Mouse (Mus musculus): Measurements from ENCODE around the gene Kpna7.
A peak's percentile ranks its signal among the peaks of the same experiment; 100 is the strongest.
"Not testable (repeated sequence)": the region's sequence is repeated elsewhere in the genome, so short reads cannot be mapped to it uniquely, and the experiment has no call there.

Kpna7 gene

DNA sequence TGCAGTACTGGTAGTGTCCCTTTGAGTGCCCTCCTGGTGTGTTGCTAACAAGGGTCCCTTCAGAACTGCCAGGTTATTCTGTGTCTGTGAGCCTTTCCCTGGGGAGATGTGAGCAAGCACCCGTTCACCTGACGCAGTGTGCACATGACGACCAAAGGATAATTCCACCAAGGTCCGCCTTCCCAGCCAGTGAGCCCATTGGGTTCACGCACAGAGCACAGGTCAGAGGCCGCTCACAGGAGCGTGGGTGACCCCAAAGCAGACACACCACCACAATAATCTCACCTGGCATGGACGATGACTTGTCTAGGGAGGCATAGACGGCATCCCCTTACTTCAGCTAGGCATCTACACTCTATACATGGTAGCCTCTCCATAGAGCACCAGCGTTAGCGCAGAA is 17.6 kb upstream of the Kpna7 start:
- DNase-seq (ENCODE audit: low read depth): not testable (repeated sequence)

DNA sequence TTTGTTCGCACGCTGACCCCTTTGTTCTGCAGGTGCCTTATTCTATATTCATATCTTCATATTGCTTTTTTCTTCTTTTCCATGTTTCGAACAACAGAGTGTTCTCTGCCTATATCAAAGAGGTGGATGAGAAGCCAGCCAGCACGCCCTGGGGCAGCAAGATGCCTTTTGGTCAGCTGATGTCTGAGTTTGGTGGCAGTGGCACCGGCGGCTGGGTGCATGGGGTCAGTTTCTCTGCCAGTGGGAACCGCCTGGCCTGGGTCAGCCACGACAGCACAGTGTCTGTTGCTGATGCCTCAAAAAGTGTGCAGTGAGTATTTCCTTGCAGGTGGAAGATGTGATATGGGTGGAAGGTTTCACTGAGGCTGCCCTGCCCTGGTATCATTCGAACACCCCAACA is 17.1 kb upstream of the Kpna7 start:
- no peak for DNase-seq (ENCODE audit: low read depth)

DNA sequence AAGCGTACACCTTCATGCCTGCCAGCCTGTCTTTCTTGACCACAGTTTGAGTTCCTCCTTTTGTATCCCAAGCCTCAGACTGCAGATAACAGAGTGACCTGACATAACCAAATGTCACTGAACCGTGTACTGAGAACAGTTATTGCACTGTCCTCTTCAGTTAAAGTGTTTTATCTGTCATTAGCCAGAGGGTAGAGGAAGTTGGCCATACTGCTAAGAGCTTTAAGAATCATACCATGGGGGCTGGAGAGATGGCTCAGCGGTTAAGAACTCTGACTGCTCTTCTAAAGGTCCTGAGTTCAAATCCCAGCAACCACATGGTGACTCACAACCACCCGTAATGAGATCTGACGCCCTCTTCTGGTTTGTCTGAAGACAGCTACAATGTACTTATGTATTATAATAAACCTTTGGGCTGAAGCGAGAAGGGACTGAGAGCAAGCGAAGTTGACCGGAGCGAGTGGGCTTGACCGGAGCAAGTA is 14.6 kb upstream of the Kpna7 start:
- DNase-seq (ENCODE audit: low read depth): no peak

DNA sequence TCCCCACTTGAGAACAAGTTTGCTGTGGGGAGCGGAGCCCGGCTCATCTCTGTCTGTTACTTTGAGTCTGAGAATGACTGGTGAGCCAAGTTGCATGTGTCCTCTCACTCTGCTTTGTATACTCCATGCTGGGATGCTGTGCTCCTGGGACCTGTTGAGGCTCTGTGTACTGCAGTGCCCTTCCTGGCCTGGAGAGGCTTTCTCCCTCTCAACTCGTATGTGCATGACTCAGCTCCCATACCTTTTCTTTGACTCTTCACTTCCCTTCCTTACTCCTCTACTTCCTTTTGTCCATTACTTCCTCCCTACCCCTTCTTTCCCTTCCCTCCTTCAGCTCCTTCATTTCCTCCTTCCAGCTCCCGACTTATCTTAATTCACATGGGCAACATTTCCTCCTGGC is 12.4 kb upstream of the Kpna7 start:
- no peak for DNase-seq (ENCODE audit: low read depth)

DNA sequence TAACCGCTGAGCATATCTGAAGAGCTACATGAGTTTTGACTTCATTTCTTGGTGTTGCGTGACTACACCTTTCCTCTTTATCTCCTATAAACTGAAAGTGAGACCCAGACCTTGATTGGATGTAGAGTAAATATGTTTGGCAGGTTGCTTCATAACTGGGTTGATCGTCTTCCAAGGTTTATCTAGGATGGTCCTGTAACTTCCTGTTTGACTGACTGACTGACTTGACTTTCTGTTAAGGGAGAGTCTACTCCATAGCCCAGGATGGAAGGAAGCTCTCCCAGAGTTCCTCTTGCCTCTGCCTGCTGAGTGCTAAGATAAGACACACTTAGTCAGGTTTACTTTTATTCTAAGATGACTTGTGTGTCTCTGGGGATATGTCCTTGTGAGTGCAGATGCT is 6.0 kb upstream of the Kpna7 start:
- no peak for DNase-seq (ENCODE audit: low read depth)

DNA sequence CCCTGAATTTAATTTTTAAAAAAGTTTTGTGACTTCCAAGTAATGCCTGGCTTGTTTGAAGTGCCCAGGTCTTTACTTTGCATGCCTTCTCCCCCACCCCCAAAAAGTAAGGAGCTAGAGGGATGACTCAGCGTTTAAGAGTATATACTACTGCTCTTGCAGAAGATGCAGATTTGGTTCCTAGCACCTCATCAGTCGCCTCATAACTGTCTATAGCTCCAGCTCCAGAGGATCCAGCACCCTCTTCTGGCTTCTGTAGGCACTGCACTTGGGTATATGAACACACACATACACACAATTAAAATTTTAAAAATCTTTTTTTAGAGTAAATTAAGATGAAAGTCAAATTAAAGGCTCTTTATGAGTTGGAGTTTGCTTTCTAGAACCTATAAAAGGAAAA is 4.4 kb upstream of the Kpna7 start:
- peak; percentile 29 for DNase-seq (ENCODE audit: low read depth)

DNA sequence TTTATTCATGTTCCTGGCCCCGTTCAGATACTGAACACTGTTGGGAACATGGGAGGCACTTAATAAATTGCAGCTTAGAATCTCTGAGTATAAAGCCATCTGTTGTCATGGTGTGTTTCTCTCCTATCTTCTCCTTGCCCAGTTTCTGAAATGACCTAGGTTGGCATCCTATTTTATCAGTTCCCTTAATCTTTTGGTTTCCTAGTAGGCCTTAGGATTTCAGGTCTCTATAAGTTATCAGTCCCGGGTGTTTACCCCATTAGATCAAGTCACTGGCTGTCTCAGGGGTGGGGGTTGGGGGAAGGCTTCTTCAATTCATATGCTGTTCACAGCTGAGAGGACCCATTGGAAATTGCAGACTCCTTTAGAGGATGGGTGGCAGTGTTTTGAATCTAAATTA is 992 bp upstream of the Kpna7 start:
- DNase-seq (ENCODE audit: low read depth): no peak

DNA sequence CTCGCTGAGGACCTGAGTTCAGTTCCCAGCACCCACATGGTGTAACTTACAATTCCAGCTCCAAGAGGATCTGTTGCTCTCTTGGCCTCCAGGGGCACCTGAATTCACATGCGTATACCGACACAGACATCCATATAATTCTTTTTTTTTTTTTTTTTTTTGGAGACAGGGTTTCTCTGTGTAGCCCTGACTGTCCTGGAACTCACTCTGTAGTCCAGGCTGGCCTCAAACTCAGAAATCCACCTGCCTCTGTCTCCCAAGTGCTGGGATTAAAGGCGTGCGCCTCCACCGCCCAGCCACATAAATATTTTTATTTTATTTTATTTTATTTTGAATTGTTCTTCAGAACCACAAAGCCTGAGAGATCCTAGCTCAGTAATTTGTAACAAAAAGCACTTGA is 629 bp downstream of the Kpna7 start:
- not testable (repeated sequence) for DNase-seq (ENCODE audit: low read depth)

DNA sequence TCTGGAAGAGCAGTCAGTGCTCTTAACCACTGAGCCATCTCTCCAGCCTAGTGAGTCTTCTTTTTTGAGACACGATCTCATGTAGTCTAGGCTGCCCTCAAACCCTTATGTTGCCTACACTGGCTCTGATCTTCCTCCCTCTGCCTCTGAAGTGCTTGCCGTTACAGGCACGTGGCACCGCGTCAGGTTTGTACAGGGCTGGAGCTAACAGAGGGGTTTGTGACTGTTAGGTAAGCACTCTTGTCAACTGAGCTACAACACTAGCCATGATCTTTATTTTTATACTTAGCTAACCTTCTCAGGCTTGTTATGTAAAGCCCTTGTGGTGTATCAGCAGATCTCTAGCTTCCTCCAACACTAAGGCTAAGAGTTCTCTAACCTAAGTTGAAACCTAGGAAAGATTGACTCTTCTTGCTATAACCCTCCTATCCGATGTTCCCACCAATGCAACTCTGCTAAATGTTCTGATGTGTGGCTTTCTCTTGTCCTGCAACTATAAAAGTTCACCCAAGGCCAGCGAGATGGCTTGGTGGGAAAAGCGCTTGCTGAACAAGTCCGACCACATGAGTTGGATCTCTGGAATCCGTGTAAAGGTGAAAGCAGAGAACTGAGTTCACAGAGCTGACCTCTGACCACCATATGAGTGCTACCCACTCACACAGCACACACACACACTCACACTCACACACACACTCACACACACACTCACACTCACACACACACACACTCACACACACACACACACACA is 1.8 kb downstream of the Kpna7 start:
- no peak for DNase-seq (ENCODE audit: low read depth)

DNA sequence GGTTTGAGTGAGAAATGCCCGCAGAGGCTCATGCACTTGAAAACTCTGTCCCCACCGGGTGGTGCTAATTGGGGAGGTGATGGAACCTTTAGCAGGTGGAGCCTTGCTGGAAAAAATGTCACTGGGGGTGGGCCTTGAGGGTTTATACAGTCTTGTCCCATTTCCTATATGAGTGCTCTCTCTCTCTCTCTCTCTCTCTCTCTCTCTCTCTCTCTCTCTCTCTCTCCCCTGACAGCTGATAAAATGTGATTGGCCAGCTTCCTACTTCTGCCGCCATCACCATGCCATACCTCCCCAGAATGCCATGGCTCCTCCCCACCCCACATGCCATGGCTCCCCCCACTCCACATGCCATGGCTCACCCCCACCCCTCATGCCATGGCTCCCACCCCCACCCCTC is 8.7 kb downstream of the Kpna7 start:
- no peak for DNase-seq (ENCODE audit: low read depth)

DNA sequence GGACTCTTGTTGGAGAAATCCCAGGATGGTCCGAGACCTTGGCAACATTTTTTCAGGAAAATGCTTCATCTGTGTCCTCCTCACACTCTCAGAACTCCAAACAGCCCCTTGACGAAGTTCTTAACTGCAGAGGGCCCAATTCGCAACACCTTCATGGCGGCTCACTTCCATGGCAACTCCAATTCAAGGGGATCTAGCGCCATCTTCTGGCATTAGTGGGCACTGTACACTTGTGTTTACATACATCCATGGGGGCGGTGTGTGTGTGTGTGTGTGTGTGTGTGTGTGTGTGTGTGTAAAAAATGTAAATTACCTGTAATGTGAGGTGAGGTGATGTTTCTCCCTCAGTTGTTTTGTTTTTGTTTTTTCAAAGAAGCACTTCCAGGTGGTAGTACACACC is 12.5 kb downstream of the Kpna7 start:
- no peak for DNase-seq (ENCODE audit: low read depth)

DNA sequence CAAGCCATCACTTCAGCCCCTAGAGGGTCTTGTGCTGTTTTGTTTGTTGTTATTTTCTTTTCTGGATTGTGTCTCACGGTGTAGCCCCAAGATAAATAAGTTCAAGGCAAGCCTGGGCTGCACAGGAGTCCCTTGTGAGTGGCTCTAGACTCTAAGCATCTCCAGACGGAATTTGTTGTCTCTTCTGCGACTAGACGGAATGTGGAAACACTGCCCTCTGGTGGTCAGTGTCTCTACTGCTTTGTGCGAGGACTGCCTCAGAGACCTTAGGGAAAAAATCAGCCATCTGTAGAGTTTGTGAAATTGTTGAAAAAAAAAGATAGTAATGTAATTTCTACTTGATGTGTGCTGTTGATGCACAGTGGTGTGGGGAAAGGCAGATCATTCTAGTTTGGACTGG is 14.1 kb downstream of the Kpna7 start:
- peak; percentile 82 for DNase-seq (ENCODE audit: low read depth)

DNA sequence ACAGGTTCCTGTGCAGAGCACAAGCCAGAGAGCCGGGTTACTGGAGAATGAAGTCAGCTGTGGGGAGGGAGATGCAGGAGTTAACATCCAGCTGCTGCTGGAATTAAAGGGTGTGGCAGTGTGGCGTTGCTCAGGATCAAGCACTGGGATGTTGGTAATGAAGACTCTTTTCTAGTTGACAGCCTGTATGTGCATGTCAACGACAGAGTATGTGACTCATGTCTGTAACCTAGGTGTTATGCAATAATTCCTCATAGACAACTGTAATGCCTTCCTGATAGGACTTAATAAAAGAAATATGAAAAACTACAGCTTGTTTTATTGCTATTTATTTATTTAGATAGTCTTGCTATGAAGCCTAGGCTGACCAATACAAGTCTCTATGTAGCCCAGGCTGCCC is 15.0 kb downstream of the Kpna7 start:
- no peak for DNase-seq (ENCODE audit: low read depth)

DNA sequence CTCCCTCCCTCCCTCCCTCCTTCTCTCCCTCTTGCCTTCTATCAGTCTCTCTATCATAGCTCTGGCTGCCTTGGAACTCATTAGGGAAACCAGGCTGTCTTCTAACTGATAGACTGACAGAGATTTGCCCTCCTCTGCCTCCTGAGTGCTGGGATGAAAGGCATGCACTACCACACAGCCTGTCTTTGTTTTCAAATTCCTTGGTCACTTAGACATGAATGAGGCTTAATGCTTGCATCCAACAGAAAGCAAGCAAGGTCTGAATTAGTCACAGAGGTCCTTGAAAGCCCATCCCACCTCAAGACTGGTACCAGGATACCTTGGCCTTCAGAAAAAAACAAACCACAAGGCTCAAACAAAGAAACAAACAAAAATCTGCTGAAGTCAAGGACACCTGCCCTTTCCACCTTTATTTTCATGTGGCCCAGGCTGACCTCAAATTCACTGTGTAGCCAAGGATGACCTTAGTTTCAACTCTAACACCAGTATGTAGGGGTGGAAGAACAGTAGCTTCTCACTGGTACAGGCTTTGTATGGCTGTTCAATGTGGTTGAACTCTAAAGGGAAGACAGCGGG is 19.0 kb downstream of the Kpna7 start:
- no peak for DNase-seq (ENCODE audit: low read depth)

DNA sequence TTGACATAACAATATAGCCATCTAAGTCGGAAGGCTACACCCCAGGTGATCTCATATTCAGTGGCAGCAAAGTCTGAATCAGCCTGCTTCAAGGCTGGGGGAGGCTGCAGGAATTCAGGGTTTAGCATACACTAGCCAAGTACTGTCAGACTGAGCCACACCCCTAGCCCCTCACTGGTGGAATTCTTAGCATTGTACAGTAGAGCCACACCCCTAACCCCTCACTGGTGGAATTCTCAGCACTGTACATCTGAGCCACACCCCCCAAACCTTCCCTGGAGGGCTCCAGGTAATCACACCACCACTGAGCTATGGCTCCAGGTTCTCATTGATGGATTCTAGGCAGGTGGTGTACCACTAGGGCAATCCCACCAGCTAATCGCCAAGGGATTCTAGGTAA is 24.3 kb downstream of the Kpna7 start:
- no peak for DNase-seq (ENCODE audit: low read depth)

DNA sequence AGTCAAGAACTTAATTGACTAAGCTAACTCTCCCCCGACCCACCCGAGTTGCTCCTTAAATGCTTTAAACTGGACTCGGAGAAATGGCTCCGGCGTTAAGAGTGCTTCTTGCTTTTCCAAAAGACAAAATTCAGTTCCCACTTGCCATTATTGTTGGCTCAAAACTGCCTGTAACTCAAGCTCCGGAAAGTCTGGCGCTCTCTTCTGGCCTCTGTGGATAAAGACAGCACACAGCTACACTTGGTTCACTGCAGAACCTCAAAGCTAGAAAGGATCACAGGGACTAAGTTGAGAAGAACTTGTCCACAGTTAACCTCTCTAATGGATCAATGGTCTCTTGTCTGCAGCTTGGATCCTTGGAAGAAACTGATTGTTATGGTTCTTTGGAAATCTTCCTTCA is 25.1 kb downstream of the Kpna7 start:
- no peak for DNase-seq (ENCODE audit: low read depth)

DNA sequence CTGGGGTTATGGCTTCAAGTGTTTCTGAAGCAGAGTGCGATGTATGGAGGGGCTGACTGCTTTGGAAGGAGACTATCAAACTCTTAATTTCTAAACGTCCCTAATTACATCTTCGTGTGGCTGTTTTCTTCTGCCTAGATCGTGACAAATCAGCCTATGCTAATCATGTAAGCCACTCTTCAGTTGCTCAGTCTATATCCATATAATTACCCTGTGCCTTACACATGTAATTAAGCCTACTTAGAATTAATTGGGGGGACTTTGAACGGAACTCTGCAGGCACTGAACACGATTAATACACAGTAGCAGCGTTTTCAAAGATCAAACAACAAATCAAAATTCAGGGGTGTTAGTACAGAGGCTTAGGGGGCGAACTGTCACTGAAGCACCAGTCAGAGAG is 25.9 kb downstream of the Kpna7 start:
- DNase-seq (ENCODE audit: low read depth): no peak

DNA sequence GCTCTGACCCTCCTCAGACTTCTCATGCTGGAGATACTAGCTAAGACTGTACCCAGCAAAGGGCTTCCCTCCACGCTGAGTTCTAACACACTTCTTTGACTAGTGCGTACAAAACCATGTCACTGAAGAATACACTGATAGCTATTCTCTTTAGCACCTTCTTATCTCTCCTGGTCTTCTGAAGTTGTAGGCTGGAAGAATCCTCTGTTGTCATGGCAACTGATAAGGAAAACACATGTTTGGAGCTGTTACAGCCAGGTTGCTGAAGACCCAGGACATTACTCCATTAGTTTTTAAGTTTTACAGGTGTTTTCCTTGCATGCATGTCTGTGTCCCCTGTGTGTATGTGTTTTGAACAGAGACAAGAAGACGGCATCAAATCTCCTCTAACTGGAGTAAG is 29.6 kb downstream of the Kpna7 start:
- DNase-seq (ENCODE audit: low read depth): not testable (repeated sequence)

DNA sequence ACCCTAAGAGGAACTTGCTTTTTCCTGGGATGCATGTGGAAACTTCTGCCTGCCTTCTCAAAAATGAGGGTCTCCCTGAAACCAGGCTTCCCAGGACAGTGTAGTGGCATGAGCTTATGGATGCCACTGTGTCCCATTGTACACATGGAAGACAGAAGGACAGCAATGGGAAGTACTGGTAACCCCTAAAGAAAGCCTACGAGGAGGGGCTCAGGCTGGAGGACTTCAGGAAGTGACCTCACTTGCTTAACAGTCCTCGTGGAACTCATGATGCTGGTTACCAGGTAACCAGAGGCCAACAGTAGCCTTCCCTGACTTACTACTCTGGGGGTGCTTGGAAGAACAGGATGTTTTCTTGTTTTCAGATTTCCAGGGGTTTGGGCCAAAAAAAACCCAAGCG is 41.1 kb downstream of the Kpna7 start, which contains the start of gene 1700018F24Rik:
Gene 1700018F24Rik, plus strand, starts transcription at position 301 of the 400 bp plus-strand sequence.
- not testable (repeated sequence) for DNase-seq (ENCODE audit: low read depth)

DNA sequence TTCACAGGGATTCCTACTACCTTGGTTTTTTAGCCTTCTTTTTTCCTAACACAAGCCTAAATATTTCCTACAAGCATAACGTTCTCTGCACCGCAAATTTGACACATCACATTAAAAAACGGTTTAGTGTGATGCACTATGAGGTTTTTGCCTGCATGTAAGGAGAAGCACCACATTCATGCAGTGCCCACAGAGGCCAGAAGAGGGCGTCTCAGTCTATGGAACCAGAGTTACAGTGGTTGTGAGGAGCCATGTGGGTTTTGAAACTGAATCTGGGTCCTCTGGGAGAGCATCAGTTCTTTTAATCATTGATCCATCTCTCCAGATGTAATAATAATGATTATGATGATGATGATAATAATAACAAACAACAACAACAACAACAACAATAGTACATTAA is 42.2 kb downstream of the Kpna7 start:
- DNase-seq (ENCODE audit: low read depth): peak; percentile 25

DNA sequence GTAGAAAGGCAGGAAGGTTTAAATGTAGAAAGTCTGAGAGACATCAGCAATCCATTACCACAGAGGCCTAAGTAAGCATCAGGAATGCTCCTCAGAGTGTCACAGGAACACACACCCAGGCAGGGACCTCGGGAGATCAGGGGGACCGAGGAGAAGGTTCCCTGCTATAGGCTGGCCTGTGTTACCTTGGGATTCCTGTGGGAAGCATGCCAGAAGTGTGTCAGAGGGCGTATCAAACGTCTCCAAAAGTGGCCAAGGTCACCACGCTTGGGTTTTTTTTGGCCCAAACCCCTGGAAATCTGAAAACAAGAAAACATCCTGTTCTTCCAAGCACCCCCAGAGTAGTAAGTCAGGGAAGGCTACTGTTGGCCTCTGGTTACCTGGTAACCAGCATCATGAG is 51.4 kb downstream of the Kpna7 start, which contains the start of gene Gm4871:
Gene Gm4871, minus strand, starts transcription at position 364 of the 400 bp plus-strand sequence.
- DNase-seq (ENCODE audit: low read depth): not testable (repeated sequence)

DNA sequence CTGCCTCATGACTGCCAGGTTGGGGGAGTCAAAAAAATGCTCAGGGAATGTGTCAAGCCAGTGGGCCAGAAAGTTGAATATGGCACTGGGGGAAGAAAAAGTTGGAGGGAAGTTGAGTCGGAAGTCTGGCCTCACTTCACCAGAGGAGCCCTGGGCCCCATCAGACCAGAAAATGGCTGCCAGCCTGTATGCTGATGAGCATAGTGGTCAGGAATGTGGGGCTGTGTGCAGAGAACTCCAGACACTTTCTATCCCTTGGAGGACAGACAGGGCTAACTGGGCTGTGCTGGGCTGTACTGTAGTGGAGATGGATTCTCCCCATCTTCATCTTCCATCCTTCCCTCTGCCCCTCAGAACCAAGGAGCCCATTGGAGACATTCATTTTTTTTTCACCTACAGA is 53.4 kb downstream of the Kpna7 start:
- DNase-seq (ENCODE audit: low read depth): not testable (repeated sequence)

DNA sequence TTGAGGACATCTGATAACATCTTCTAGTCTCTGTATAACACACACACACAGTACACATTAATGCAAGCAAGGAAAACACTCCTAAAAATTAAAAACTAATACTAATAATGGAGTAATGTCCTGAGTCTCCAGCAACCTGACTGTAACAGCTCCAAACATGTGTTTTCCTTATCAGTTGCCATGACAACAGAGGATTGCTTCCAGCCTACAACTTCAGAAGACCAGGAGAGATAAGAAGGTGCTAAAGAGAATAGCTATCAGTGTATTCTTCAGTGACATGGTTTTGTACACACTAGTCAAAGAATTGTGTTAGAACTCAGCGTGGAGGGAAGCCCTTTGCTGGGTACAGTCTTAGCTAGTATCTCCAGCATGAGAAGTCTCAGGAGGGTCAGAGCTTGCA is 63.1 kb downstream of the Kpna7 start:
- DNase-seq (ENCODE audit: low read depth): not testable (repeated sequence)

DNA sequence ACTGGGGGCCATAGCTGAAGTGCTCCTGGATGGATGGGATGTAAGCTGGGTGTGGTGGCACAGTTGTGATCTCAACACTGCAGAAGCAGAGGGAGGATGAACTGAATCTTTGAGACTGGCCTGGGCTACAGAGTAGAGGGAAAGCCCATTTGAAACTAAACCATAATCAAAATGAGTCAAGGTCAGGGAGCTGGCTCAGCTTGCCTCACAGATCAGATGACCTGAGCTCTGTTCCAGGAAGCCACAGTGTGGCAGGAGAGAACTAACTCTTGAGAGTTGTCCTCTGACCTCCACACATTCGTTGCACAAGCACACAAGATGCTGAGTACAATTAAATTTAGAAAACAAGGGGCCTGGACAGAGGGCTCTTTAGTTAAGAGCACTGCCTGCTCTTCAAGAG is 63.6 kb downstream of the Kpna7 start:
- not testable (repeated sequence) for DNase-seq (ENCODE audit: low read depth)
